Mouse (Mus musculus): Measurements from ENCODE around the gene Acan.

Gene Acan

DNA sequence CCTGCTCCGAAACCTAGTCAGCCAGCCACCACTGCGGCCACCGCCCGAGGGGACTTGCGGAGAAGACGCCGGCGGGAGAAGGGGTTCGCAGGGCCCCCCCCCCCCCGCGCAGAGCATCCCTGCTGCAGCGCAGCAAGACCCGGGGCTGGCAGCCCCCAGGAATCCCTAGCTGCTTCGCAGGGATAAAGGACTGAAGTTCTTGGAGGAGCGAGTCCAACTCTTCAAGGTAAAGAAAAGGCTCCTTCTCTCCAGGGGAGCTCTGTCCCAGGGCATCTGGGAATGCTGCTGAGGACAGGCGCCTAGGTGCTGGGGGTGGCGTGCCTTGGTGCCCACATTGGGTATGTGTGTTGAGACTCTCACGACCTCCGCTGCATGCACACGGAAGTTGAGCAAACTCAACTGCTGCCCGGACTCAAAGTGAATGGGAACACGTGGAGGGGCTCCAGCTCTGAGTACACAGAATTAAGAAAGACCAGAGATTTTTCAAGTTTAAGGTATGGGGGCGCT is at the start of gene Acan:
Gene Acan, plus strand, starts transcription at position 101 of the 507 bp plus-strand sequence.
- DNase-seq (ENCODE audit: low spot score) = no peak

DNA sequence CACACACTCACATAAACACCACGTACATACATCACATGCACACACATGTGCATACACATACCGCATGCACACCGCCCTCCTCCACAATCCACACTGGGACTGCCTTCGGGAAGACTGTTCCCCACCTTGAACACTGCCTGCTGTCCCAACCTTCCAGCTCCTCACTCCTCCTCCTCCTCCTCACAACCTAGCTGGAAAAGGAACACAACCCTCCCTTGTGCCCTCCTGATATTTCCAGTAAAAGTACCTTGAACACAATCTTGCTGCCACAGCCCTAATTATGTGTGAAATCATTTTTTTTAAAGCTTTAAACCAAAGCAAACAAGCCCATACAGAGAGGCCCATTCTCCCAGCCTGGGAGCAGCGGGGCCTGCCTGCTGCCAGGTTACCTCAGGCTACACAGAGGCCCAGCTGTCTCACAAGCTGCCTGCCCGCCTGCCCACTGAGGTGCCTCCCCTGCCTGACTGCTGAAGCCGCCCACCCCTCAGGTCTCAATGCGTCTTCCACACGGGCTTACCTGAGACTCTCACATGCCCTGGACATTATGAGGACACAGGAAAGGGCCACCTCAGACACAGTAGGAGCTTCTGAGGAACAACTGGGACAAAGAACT is 31.9 kb upstream of the Acan start:
- no peak for DNase-seq (ENCODE audit: low spot score)

DNA sequence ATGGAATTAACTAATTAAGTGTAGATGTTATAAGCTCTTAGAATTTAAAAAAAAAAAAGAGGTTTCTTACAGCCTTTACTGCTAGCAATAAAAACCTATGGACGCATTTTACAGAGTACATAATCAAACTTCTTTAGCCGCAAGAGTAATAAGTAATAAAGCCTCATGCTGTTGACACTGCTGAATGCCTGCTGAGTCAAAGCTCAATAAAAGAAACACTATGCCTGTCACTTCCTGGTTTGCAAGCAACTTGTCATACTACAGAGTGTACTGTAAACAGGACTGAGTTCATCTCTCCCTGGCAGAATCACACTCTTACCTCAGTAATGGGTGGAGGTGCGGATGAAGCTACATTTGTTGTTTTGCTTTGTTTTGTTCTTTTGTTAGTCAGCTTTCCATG is 24.1 kb upstream of the Acan start:
- DNase-seq (ENCODE audit: low spot score) = no peak

DNA sequence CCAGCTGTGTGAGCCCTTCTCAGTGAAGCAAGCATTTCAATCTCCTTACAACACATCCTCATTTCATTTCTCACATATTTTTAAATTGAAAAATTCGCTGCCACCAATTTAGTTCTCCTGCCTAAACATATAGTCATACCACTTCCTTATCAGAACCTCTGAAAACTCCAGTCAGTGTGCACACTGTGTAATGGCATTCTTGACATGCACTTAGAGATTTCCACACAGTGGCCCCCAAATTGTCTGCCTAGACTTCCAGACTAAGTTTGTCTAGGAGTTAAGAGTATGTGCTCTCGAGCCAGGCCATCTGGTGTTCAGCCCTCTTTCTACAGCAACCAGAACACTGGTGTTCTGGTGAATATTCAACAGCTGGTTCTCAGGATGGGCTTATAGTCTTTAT is 19.5 kb upstream of the Acan start:
- no peak for DNase-seq (ENCODE audit: low spot score)

DNA sequence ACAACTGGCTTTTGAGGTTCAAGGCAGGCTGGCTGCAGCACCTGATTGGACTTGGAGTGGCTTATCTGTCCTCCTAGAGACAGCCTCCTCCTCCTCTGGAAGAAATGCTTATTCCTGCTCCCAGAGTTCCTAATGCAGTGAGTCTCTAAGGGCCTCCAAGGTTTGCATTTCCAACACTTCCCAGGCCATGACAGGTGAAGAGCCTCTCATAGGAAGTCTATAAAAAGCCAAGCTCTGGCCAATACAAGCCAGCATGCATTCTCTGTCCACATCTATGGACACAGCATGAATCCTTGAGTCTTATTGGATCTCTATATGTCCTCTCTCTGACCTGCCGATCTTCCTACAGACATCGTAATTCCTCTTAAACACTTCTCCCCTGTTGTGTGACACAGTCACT is 18.8 kb upstream of the Acan start:
- DNase-seq (ENCODE audit: low spot score) = no peak

DNA sequence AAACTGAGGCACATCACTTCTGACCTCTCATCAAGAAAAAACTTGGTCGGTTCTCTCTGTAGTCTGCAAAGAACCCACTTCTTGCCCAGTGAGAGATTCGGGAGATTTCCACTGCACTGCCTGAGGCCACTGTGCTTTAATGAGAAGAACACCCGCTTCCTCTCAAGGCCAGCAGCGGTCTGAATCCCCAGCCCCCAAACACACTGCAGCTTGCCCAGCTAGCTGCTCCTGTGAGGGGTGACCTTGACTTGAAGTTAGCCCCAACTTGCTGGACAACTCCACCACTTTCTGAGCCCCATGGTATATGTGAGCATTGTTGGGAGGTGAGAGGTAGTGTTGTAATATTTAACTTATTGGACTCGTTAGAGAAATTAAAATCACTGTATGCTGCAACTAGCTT is 1.2 kb upstream of the Acan start:
- no peak for DNase-seq (ENCODE audit: low spot score)

DNA sequence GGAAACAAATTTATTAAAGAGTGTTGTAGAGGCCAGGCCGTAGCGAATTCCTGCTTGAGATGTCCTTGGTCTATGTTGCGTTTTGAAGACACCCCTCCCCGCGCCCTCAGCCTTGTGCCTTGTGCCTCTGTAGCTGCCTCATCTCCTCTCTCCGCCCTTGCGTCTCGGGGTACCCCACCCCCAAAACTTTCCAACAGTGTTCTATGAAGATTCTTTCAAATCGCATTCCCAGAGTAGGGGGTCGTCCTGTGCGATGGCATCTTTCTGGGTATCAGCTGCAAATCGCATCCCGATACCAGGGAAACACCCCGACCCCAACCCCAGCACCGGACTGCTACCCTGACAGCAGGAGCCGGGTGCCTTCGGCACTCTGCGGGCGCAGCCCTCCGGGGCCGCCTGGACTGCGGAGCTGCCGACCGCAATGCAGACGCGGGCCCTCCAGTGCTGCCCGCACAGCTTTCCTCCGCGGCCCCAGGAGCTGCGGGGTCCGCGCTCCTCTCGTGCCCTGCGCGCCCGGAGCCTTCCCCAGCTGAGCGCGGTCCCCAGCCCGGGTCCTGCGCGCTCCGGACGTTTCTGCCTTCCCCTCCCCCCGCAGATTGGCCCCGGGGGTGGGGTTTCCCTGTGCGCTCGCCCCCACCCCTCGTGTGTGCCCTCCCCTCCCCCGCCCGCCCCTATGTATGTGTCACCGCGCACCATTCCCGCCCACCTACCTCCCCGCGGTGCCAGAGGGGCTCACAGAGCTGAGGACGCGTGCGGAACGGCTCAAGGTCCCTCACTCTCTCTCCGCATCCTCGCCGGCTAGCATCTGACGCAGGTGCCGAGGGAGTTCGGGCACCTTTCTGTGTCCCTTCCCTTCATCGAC is 531 bp upstream of the Acan start:
- no peak for DNase-seq (ENCODE audit: low spot score)

DNA sequence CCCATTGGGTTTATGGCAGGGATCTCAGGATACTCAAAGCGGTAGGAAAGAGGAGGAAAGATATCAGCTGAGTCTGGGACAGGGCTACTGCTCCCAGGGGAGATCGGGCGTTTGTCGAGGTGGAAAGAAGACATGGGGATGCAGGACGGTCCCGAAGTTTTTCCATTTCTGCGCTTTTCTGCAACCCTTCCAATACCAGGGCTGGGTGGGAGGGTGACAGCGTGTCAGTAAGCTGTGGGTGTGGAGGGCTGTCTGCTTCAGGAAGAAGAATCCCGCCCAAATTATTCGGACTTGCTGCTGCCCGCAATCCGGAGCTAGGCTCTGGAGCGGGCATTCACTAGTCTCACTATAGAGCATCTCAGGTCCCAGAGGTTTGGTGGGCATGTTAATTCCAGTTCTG is 828 bp downstream of the Acan start:
- no peak for DNase-seq (ENCODE audit: low spot score)

DNA sequence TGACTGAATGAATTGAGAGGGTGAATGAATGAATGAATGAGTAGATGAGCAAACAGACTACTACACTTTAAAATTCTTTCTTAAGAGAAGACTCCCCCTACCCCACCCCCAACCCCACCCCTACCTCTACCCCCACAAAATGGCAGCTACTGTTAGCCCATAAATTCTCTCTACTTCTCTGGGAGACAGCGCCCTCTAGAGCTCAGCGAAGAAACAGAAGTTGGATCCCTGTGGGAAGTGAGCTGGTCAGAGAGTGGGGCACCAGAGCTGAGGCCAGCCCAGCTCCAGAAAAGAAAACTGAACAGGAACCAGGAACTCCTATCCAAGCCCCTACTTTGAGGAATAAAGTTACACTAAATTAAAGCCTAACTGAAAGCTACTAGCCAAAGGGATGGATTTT is 5.3 kb downstream of the Acan start:
- DNase-seq (ENCODE audit: low spot score) = no peak

DNA sequence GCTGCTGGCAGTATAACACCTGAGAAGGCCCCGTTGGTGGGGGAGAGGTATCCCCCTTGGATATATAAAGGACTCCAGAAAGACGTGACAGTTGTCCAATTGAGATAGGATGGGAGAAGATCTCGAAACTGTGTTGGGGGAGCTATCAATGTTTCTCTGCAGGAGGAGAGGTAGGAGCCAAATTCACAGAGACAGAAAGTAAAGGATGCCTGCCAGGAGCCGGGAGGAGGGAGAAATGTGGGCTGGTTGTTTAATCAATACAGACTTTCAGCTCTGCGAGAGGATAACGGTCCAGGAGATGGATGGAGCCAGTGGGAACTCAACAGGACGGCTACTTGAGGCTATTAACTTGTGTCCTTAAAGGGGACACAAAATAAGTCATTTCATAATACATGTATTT is 14.2 kb downstream of the Acan start:
- DNase-seq (ENCODE audit: low spot score) = no peak

DNA sequence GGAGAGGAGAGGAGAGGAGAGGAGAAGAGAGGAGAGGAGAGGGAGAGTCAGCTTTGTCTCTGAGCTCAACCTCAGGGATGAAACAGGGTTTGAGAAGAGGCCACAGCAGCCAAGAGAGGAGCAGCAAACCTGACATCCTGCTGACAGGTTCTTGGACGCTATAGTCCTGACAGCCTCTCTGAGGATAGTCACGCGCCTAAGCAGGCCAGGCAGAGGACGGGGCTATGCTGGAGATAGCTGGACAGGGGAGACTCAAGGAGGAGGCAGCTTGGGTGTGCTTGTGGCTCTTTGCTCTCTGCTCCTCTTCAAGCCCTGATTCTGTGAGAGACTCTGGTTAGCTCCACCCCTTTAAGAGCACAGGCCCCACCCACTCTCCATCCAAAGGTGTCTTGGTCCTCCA is 14.9 kb downstream of the Acan start:
- DNase-seq (ENCODE audit: low spot score) = no peak

DNA sequence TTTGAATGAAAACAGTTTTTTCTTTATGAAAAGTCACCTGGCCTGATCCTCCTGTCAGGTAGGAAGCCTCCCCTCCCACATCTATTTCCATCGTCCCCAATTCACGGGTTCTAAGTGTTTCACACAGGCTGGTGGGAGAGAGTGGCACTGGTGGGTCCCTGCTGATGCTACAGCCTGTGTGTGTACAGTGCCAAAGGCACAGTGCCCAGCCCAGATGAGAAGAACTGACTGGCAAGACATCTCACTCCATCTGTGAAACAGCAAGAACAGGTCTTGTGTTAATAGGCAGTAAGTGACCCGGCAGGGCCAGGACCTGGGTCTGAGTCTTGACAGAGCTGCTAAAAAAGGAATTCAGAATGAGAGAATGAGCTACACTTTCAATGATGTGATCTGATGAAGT is 25.9 kb downstream of the Acan start:
- no peak for DNase-seq (ENCODE audit: low spot score)

DNA sequence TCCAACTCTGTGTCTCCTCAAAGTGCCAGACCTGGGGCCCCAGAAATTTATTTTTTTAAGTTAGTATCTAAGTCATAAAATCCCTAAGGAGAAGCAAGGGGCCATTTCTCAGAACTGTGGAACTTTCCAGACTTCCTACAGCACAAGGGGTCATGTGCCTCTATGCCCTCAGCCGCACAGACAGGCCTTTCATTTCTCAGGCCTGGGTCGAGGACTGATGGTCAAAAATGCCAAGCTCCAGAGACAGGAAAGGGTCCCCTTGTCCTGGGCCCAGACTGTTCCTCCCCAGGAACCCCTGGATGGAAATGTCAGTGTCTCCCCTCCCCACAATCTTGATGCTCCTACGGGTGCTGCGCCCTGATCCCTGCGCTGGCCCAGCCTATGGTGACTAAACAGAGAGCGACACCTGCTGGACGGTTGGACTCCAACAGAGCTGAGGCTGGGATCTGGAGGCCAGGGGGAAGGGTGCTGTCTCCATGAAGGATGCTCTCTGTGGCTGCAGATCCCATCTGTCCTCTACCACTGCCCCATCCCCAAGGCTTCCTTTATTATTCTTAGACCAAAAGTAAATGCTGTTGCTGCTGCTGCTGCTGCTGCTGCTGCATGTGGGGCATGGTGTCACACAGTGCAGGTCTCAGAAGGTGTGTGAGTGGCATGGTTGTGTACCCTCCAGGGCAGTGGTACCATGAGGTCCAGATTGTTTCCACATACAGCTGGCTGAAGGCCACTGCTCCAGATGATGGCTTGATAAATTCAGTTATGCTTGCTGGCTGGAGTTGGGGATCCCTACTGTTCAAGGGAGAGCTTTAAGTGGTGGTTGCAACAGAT is 27.5 kb downstream of the Acan start:
- peak; percentile 25 for DNase-seq (ENCODE audit: low spot score)

DNA sequence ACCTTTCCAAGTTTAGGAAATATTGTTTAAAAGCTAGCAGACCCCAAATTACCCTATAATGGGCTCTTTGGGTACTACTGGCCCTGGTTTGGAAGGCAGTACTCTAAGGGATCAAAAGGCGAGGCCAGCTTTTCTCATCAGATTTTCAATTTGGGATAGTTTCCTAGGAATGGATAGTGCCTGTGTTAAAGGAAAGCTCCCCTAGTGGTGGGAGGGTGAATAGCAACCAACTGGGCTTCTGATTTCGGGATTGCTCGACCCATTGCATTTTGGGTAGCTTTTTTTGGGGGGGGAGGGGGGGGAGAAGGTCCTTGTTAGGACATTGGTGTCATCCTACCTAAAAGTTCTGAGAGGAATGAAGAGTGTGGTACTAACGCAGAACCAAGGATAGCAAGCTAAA is 35.8 kb downstream of the Acan start:
- DNase-seq (ENCODE audit: low spot score) = no peak

DNA sequence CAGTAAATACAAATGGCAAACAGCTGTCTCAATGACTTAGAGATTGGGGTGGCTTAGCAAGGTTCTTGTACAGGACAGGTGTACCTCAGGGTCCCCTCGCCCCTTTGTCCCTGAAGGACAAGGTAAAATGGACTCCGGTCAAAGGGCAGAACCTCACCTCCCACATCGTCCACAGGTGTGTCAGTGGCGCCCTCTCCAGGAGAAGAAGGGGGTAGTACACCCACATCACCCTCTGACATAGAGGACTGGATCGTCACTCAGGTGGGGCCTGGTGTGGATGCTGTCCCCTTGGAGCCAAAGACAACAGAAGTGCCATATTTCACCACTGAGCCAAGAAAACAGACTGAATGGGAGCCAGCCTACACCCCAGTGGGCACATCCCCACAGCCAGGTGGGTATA is 43.2 kb downstream of the Acan start:
- DNase-seq (ENCODE audit: low spot score) = no peak

DNA sequence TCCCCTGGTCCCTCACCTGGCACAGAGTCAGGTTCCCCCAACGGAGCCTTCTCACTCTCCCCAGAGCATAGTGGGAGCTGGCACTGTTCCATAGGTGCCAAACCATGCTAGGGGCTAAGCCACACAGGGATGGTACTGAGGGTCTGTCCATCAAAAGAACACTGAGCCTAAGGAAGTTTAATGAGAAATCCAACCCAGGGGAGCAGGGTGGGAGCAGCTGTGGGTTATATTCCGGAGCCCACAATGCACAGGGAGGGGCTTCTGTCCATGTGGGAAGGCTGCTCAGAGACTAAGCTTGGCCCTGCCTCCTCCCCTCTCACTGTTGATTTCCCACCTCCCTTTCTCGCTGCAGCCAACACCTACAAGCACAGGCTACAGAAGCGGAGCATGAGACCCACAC is 60.6 kb downstream of the Acan start:
- no peak for DNase-seq (ENCODE audit: low spot score)

DNA sequence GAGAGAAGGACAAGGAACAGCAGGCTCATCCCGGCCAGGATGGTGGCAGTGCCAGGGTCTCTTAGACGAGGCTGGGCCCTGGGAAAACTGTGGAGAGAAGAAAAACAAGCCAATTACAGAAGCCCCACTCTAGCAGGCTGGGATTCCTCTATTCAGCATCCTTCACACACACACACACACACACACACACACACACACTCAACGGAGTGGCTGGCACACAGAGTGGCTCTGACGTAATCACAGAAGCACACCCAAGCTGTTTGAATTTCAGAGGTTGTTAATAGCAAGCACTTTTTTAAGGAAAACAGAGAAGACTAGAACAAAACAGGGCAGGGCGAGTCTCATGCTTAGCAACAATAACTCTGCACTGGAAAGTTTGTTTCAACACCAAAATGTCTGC is 70.2 kb downstream of the Acan start:
- DNase-seq (ENCODE audit: low spot score) = no peak

DNA sequence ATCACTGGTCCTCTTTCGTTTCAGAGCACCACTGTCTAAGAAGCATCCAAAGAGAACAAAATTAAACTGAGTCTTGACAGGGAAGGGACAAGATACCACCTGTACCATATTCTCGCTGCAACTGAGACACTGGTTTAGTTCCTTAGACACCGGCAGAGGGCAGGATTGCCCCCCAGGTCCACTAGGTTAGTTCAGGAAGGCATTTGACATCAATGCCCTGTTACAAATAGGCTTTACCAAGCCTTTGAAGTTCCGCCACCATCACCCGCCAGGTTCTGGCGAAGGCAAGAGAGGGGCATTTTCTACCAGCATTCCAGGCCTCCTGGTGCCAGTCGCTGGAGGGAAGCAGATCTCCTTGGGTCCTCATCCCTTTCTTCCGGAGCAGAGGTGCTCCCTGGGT is 76.6 kb downstream of the Acan start:
- DNase-seq (ENCODE audit: low spot score) = no peak

DNA sequence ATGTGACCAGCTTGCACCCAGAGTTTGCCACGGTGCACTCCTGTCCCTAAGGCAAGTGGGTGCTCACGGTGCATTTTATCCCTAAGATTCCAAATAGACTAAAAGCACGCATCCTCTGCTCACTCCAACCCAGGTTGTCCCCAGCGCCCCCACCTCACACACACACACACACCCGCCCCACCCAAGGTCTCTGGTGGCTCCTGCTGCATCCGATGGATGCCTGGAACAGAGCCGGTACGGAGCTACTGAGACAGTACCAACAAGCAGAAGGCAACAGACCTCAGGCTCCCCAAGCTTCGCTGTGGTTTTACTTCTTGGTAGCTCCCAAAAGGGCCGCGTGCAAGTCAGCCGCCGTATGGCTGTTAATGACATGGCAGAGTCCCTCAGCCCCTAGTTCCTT is 77.1 kb downstream of the Acan start:
- no peak for DNase-seq (ENCODE audit: low spot score)

DNA sequence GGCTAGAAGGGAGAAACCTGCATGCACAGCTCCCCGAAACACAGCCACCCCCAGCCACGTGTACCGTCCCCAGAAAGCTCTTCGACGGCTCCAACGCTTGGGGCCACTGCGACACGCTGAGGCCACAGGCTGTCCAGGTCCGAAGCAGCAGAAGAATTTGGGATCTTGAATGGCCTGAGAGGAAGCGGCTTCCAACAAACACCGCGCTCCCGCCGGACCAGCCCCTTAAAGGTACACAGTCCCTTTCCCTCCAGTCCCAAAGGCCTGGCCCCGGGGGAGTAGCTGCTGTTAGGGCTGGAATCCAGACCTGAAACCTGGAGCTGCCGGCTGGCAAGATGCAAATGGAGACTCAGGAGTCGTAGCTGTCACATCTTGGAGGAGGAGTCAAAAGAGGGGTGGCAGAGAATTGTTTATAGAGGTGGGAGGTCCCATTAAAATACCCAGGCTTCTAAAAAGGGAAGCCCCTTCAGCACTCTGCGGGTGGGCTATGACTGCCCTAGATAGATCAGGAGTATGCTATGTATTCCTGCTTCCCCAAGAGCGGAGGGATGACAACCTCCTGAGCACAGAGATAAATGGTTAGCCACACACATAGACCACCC is 77.7 kb downstream of the Acan start, which contains the start of gene Hapln3:
Gene Hapln3, minus strand, starts transcription at position 176 of the 602 bp plus-strand sequence.
- no peak for DNase-seq (ENCODE audit: low spot score)

DNA sequence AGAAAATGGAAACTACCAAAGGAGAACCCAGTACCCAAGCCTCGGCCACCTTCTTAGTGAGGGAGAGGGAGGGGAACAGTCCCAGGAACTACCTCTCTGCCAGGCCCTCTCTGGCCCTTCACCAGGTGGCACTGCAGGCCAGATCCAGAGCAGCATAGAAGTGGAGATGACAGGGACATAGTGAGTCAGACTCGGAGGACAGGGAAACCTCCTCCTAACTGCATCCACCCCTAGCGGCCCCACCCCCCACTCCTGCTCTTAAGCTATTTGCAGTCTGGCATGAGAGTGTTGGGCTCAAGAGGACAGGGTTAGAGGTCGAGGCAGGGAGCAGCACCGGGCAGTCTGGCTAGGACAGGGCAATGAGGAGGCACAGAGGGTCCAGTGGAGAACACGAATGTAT is 80.1 kb downstream of the Acan start:
- no peak for DNase-seq (ENCODE audit: low spot score)

DNA sequence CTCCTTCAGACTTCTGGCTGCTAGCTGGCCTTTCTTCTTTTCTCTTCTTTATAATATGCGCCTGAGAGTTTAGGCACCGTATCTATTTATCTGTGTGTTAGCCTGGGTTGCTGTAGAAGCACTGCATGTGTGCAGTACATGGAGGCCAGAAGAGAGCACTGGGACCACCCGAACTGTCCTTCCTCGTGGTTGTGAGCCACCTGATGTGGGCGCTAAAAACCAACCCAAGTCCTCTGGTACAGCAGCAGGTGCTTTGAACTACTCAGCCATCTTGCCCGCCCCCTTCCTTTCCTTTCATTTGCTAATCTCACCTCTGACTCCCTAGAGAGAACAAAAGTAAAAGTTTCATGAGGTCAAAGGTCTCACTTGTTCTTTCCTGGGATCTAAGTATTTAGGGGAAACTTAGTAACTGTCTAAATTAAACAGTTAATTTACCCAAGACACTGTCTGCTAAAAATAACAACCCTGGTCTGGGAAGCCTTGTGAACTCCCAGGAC is 86.1 kb downstream of the Acan start:
- no peak for DNase-seq (ENCODE audit: low spot score)
